Mouse (Mus musculus) NIH3T3 (cell line): ENCODE data around the gene Fez1.
A peak's percentile ranks its signal among the peaks of the same experiment; 100 is the strongest.

Source experiments
- DNase-seq: peaks from one replicate; pipeline ENCODE4 v3.0.0-alpha.2; 2012; ENCODE audit warnings: low read depth

The Fez1 gene

GRCm38 (mm10) chr9:36821644-36822000 is at the start of gene Fez1:
Gene Fez1 (plus strand): TSS chr9:36821864.
- peak; percentile 17 for DNase-seq

GRCm38 (mm10) chr9:36783921-36784320 is 37.7 kb upstream of the Fez1 start:
- DNase-seq, result no peak

- DNase-seq, result no peak
Observed at GRCm38 (mm10) chr9:36792191-36792590, 29.5 kb upstream of the Fez1 start.

- no peak for DNase-seq
Observed at GRCm38 (mm10) chr9:36794487-36794886, 27.2 kb upstream of the Fez1 start.

- DNase-seq, result no peak
Observed at GRCm38 (mm10) chr9:36795556-36795955, 26.1 kb upstream of the Fez1 start.

- DNase-seq, result peak; percentile 5
Observed at GRCm38 (mm10) chr9:36796224-36796623, 25.4 kb upstream of the Fez1 start.

- DNase-seq, result peak; percentile 92
Observed at GRCm38 (mm10) chr9:36796781-36797555, 24.7 kb upstream of the Fez1 start, which contains the start of gene Ei24. Gene Ei24 (minus strand): TSS chr9:36797393.

- DNase-seq, result no peak
Observed at GRCm38 (mm10) chr9:36801961-36802360, 19.7 kb upstream of the Fez1 start.

- DNase-seq, result no peak
Observed at GRCm38 (mm10) chr9:36802951-36803350, 18.7 kb upstream of the Fez1 start.

- DNase-seq, result no peak
Observed at GRCm38 (mm10) chr9:36803386-36803785, 18.3 kb upstream of the Fez1 start.

GRCm38 (mm10) chr9:36803926-36804325 is 17.7 kb upstream of the Fez1 start:
- DNase-seq, result no peak

GRCm38 (mm10) chr9:36805256-36805975 is 16.2 kb upstream of the Fez1 start:
- DNase-seq, result no peak

GRCm38 (mm10) chr9:36808126-36808785 is 13.4 kb upstream of the Fez1 start:
- DNase-seq, result no peak

- DNase-seq, result peak; percentile 28
Observed at GRCm38 (mm10) chr9:36814486-36814885, 7.2 kb upstream of the Fez1 start.

- DNase-seq, result no peak
Observed at GRCm38 (mm10) chr9:36818905-36819304, 2.8 kb upstream of the Fez1 start.

- DNase-seq, result no peak
Observed at GRCm38 (mm10) chr9:36820969-36821643, 558 bp upstream of the Fez1 start.

- no peak for DNase-seq
Observed at GRCm38 (mm10) chr9:36822024-36822423, 360 bp downstream of the Fez1 start.

GRCm38 (mm10) chr9:36826612-36827363 is 5.1 kb downstream of the Fez1 start:
- no peak for DNase-seq

GRCm38 (mm10) chr9:36831401-36831800 is 9.7 kb downstream of the Fez1 start:
- DNase-seq, result no peak

- DNase-seq, result peak; percentile 83
Observed at GRCm38 (mm10) chr9:36832529-36832928, 10.9 kb downstream of the Fez1 start.

- DNase-seq, result peak; percentile 46
Observed at GRCm38 (mm10) chr9:36833043-36833881, 11.6 kb downstream of the Fez1 start.
